Mouse (Mus musculus) lung, adult 18-20 months (tissue): ENCODE results near the gene Tbx2.

Experiments used
- DNase-seq, 2 experiments: peaks; one replicate each; pipeline ENCODE4 v3.0.0; 2022; ENCODE audit warnings: mixed read lengths in 2 of 2

Tbx2 gene

GRCm38 (mm10) chr11:85840803-85841145 is 8.4 kb downstream of the Tbx2 start:
- DNase-seq, result no peak

- no peak for DNase-seq
Measured at GRCm38 (mm10) chr11:85841211-85841681, 8.9 kb downstream of the Tbx2 start.

GRCm38 (mm10) chr11:85841980-85842379 is 9.6 kb downstream of the Tbx2 start:
- peak; percentile 62 to 68 for DNase-seq

- DNase-seq, result no peak
Measured at GRCm38 (mm10) chr11:85842596-85843346, 10.4 kb downstream of the Tbx2 start.

- peak; percentile 80 to 83 for DNase-seq
Measured at GRCm38 (mm10) chr11:85843347-85843692, 11.0 kb downstream of the Tbx2 start.

GRCm38 (mm10) chr11:85844144-85844965 is 12.0 kb downstream of the Tbx2 start:
- DNase-seq, result peak; percentile 88 to 92

- no peak for DNase-seq
Measured at GRCm38 (mm10) chr11:85844971-85845370, 12.6 kb downstream of the Tbx2 start.

- peak; percentile 67 to 71 for DNase-seq
Measured at GRCm38 (mm10) chr11:85845921-85846320, 13.6 kb downstream of the Tbx2 start.

- peak; percentile 75 for DNase-seq
Measured at GRCm38 (mm10) chr11:85846509-85846908, 14.2 kb downstream of the Tbx2 start.

- DNase-seq, result peak; percentile 67 to 76
Measured at GRCm38 (mm10) chr11:85849037-85849436, 16.7 kb downstream of the Tbx2 start.

GRCm38 (mm10) chr11:85850233-85850632 is 17.9 kb downstream of the Tbx2 start, which contains the start of gene Gm11444:
Gm11444 (minus strand) TSS chr11:85850333.
- no peak for DNase-seq

- DNase-seq, result peak in 1 of 2 experiments; percentile 13
Measured at GRCm38 (mm10) chr11:85850758-85851157, 18.4 kb downstream of the Tbx2 start.

- no peak for DNase-seq
Measured at GRCm38 (mm10) chr11:85857997-85858698, 25.8 kb downstream of the Tbx2 start.

- DNase-seq, result no peak
Measured at GRCm38 (mm10) chr11:85864363-85864762, 32.0 kb downstream of the Tbx2 start.

- no peak for DNase-seq
Measured at GRCm38 (mm10) chr11:85876059-85876788, 43.9 kb downstream of the Tbx2 start.

GRCm38 (mm10) chr11:85884498-85884897 is 52.1 kb downstream of the Tbx2 start:
- DNase-seq, result no peak

- DNase-seq, result peak; percentile 28 to 52
Measured at GRCm38 (mm10) chr11:85885665-85886428, 53.5 kb downstream of the Tbx2 start, which contains the start of gene Tbx4. Tbx4 (plus strand) TSS chr11:85886422.

GRCm38 (mm10) chr11:85886429-85886785 is 54.1 kb downstream of the Tbx2 start:
- no peak for DNase-seq

GRCm38 (mm10) chr11:85887273-85887672 is 54.9 kb downstream of the Tbx2 start:
- no peak for DNase-seq

GRCm38 (mm10) chr11:85887801-85888450 is 55.6 kb downstream of the Tbx2 start:
- DNase-seq, result no peak

GRCm38 (mm10) chr11:85888451-85888961 is 56.2 kb downstream of the Tbx2 start:
- no peak for DNase-seq
